Mouse (Mus musculus) lung, adult 2 months (tissue): ENCODE measurements at regions not wholly inside any gene's neighbourhood (a gene's known extent, or its start where the extent isn't known, plus 50 kb on each side); places are given as distances from the start of the nearest gene placed in this dataset.

Experiments
- CTCF ChIP-seq: fragments of 200-500 bp; IDR thresholded peaks from 2 replicates; pipeline ENCODE4 v1.5.1; 2011; ENCODE audit warnings: mild to moderate bottlenecking, low read length, control low read depth; ENCODE audit not compliant: insufficient read depth
- POLR2A ChIP-seq: fragments of 200-500 bp; IDR thresholded peaks from 2 replicates; pipeline ENCODE4 v1.6.1; 2011; ENCODE audit warnings: low read depth, mild to moderate bottlenecking, control low read depth, low read length, borderline replicate concordance; ENCODE audit errors: extremely low read depth

DNA sequence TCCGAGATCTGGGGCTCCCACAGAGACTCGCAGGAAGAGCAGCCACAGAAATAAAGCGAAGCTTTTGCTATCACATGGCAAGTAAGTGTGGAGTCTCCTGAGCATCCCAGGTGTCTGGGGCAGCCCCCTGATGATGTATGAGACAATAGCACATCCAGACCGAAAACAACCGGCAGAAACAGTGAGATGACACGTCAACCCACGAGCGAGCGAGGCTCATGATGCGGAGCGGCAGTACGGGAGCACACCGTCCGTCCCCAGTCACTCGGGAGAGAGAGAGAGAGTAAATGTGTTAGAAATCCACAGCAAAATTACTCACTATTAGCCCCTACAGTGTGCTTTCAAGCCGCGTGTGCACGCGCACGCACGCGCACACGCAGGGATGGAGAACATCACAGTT, 276.2 kb downstream of the Barhl2 start:
- TF ChIP-seq CTCF, result no peak
- TF ChIP-seq POLR2A, result no peak
